Mouse (Mus musculus): ENCODE data around the gene Cks2.

DNA sequence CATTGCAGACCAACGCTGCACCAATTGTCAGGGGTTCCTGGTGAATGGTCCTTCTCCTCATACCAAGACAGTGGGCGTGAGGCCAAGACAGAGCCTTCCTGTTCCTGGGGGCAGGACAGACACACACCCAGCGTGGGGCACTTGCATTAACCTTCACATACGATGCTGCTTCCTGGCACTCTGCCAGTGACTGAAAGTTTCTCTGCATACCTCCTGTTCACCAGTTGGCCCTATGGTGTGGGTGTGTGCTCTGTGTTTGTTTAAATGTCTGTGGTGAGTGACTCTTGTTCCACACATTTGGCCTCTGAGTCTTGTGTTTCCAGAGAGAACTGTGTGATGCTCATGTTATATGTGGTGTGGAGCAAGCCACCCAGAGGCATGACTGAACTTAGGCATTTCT lies 31.6 kb downstream of the Cks2 start:
- no peak for TF ChIP-seq CTCF (conservative IDR thresholded peaks at IDR 0.05; ENCODE audit: insufficient read depth, insufficient read length, low read depth, low read length)
- no peak for TF ChIP-seq POLR2A (IDR thresholded peaks at IDR 0.05; ENCODE audit: low read depth, low read length)

All from kidney, adult 2 months (tissue).